Mouse (Mus musculus) cerebellum, adult 2 months (tissue): ENCODE data around the gene Mea1.

Experiments used
- CTCF ChIP-seq: fragments of 200-500 bp; IDR thresholded peaks from 2 replicates; pipeline ENCODE4 v1.5.1; 2011; ENCODE audit warnings: low read depth, mild to moderate bottlenecking, control low read depth, low read length, moderate library complexity, borderline replicate concordance; ENCODE audit not compliant: insufficient read depth
- POLR2A ChIP-seq: fragments of 200-500 bp; IDR thresholded peaks from 2 replicates; pipeline ENCODE4 v1.6.1; 2011; ENCODE audit warnings: low read length, control low read depth, borderline replicate concordance; ENCODE audit not compliant: insufficient read depth

DNA sequence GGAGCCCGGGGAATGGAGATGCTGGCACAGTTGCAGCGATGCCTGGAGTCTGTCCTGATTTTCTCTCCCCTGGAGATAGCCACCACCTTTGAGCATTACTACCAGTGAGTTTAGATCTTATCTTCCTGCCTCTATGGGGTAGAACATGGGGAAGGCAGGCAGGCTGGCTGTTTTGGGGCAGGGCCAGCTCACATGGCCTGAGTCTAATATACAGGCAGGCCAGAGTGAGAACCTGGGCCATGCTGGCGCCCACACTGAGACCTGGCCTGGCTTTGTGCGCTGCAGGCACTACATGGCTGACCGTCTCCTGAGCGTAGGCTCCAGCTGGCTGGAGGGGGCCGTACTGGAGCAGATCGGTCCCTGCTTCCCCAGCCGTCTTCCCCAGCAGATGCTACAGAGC lies 17.2 kb upstream of the Mea1 start:
- no peak for TF ChIP-seq CTCF
- TF ChIP-seq POLR2A, result no peak
